Mouse (Mus musculus): ENCODE data around the gene Rgr.

GRCm38 (mm10) chr14:37003431-37004095, 45.2 kb downstream of the Rgr start:
- no peak for TF ChIP-seq EP300 (IDR thresholded peaks at IDR 0.05; ENCODE audit: low read depth)
- TF ChIP-seq CTCF (IDR thresholded peaks at IDR 0.05; ENCODE audit: low read depth), result no peak
